Mouse (Mus musculus): ENCODE results near the gene Rhod. TPM values are rescaled to one million over a fixed set of nuclear protein-coding genes. Genes with fewer than 3 reads are reported as not detected.

Rhod gene
- polyA plus RNA-seq (2012; ENCODE audit: low replicate concordance), result 0.26 and 0.29 TPM in 2 replicates

GRCm38 (mm10) chr19:4439161-4439801, at the start of gene Rhod:
Rhod (minus strand) TSS chr19:4439432.

GRCm38 (mm10) chr19:4477345-4478189, 38.3 kb upstream of the Rhod start, which contains the start of gene Syt12:
Syt12 (minus strand) TSS chr19:4477447.

DNA sequence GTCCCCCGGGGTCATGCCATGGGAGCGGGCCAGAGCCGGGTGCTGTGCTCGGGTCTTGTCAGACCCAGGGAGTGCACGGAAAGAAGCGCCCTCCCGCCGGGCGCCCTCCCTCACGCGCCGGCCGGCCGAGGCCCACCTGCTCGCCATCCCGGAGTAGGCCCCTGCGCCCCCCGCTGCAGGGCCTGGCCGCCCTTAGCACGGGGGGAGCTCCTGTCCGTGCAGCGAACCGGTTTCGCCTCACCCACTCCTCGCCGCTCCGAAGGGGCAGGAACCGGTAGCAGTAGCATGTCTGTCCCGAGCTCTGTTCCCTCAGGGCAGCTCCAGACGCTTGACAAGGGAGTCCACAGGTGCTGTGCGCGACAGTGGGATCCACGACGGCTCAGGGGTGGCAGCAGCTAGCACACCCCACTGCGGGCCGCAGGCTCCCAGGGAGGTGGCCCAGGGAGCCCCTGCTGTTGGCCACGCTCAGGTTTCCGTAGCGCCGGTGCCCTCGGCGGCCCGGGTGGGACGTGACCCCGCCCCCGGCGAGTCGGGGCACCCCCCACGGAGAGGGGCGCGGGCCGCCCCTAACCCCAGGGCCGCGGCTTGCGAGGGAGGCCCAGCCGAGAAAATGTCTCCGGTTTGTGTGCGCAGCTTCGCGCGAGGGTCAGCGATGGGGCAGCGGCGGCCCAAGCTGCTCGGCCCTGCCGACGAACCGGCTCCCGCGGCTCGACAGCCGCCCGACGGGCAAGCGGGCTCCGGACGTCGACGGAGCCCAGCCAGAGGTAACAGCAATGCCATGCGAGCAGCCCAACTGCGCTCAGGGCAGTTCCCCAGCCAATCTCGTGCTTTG, 41.2 kb downstream of the Rhod start, which contains the start of gene Kdm2a:
TSS of gene Kdm2a (minus strand) at position 488 of the 832 bp plus-strand sequence.

Other genes with a start within 250 kb of the Rhod start
- 638 and 694 TPM in 2 replicates for gene Tbc1d10c, start 248.1 kb downstream of the Rhod start, polyA plus RNA-seq (2012; ENCODE audit: low replicate concordance)
- gene Ppp1ca, start 247.4 kb downstream of the Rhod start, polyA plus RNA-seq (2012; ENCODE audit: low replicate concordance), result 456 and 607 TPM in 2 replicates
- 45.2 and 49.9 TPM in 2 replicates for gene Rad9a, start 237.8 kb downstream of the Rhod start, polyA plus RNA-seq (2012; ENCODE audit: low replicate concordance)
- gene Clcf1, start 225.2 kb downstream of the Rhod start, polyA plus RNA-seq (2012; ENCODE audit: low replicate concordance), result 130 and 210 TPM in 2 replicates
- gene AC109138.7, start 225.1 kb downstream of the Rhod start, polyA plus RNA-seq (2012; ENCODE audit: low replicate concordance), result 0.75 and 163 TPM in 2 replicates
- gene Pold4, start 207.5 kb downstream of the Rhod start, polyA plus RNA-seq (2012; ENCODE audit: low replicate concordance), result 157 and 158 TPM in 2 replicates
- 27.8 and 60.7 TPM in 2 replicates for gene Ssh3, start 170.3 kb downstream of the Rhod start, polyA plus RNA-seq (2012; ENCODE audit: low replicate concordance)
- 25.1 and 46.7 TPM in 2 replicates for gene Ankrd13d, start 156.3 kb downstream of the Rhod start, polyA plus RNA-seq (2012; ENCODE audit: low replicate concordance)
- gene Grk2, start 133.2 kb downstream of the Rhod start, polyA plus RNA-seq (2012; ENCODE audit: low replicate concordance), result 1,315 and 1,512 TPM in 2 replicates
- gene Kdm2a, start 41.1 kb downstream of the Rhod start, polyA plus RNA-seq (2012; ENCODE audit: low replicate concordance), result 87.2 and 104 TPM in 2 replicates
- gene Syt12, start 38.0 kb upstream of the Rhod start, polyA plus RNA-seq (2012; ENCODE audit: low replicate concordance), result not detected in 2 replicates
- not detected in 2 replicates for gene 2010003K11Rik, start 59.2 kb upstream of the Rhod start, polyA plus RNA-seq (2012; ENCODE audit: low replicate concordance)
- gene Pcx, start 71.0 kb upstream of the Rhod start, polyA plus RNA-seq (2012; ENCODE audit: low replicate concordance), result 3.3 and 9.6 TPM in 2 replicates
- gene Lrfn4, start 176.2 kb upstream of the Rhod start, polyA plus RNA-seq (2012; ENCODE audit: low replicate concordance), result 0.86 and 0.90 TPM in 2 replicates
- 15.3 and 49.3 TPM in 2 replicates for gene Rce1, start 186.2 kb upstream of the Rhod start, polyA plus RNA-seq (2012; ENCODE audit: low replicate concordance)